Mouse (Mus musculus) 3134 (cell line): Measurements from ENCODE around the gene Slc16a3.

ENCODE experiments used
- DNase-seq: peaks from one replicate; pipeline ENCODE4 v3.0.0-alpha.2; 2011; ENCODE audit warnings: low spot score; ENCODE audit not compliant: insufficient read length; ENCODE audit errors: extremely low read depth

The Slc16a3 gene

GRCm38 (mm10) chr11:121010044-121010755, 61.9 kb downstream of the Slc16a3 start:
- no peak for DNase-seq
